Mouse (Mus musculus) lung, adult 2 months (tissue): ENCODE measurements at regions not wholly inside any gene's neighbourhood (a gene's known extent, or its start where the extent isn't known, plus 50 kb on each side); places are given as distances from the start of the nearest gene placed in this dataset.

Source experiments
- CTCF ChIP-seq: fragments of 200-500 bp; IDR thresholded peaks from 2 replicates; pipeline ENCODE4 v1.5.1; 2011; ENCODE audit warnings: mild to moderate bottlenecking, low read length, control low read depth; ENCODE audit not compliant: insufficient read depth
- POLR2A ChIP-seq: fragments of 200-500 bp; IDR thresholded peaks from 2 replicates; pipeline ENCODE4 v1.6.1; 2011; ENCODE audit warnings: low read depth, mild to moderate bottlenecking, control low read depth, low read length, borderline replicate concordance; ENCODE audit errors: extremely low read depth

DNA sequence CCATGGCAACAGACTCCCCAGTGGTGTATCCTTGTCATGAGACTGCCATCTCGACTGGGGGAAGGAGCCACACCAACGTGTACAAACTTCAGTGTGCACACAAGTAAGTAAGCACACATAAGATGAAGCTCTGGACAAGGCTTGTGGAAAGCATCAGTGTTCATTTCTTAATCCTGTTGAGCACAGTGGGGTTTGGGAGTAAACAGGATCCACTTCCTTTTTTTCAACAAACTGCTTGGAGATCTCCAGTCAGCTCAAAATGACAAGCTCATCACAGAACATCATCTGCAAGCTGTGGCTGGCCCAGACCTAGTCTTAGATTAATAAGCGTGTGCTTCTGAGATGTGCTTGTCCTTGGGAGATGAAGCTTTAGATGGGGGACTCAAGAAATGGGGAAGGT lies 75.6 kb upstream of the Nrp1 start:
- TF ChIP-seq CTCF (no peak), POLR2A (no peak)
